Mouse (Mus musculus): ENCODE measurements around the gene Dip2c. TPM values are rescaled to one million over a fixed set of nuclear protein-coding genes. Genes with fewer than 3 reads are reported as not detected.

Gene Dip2c
- total RNA-seq, 1 experiment: 10.6 TPM

GRCm38 (mm10) chr13:9684153-9684923 is 408.0 kb downstream of the Dip2c start:
- no peak for TF ChIP-seq HCFC1 (IDR thresholded peaks at IDR 0.05; ENCODE audit: borderline replicate concordance, insufficient read depth, low read length)
- no peak for TF ChIP-seq MAFK (IDR thresholded peaks at IDR 0.05; ENCODE audit: insufficient read depth, low read depth, low read length)
- H3K4me1 ChIP-seq (ENCODE audit: control insufficient read depth in 2 of 2, insufficient read depth in 2 of 2, low read length in 2 of 2, poor library complexity in 1 of 2): no peaks in the 10 kb centered on the region
- in situ Hi-C loops (cut with MboI; ENCODE audit: low sequenced_read_pairs in 2 of 2, unreplicated experiment in 2 of 2): no loop called here
- H3K9ac ChIP-seq (ENCODE audit: insufficient read depth, low read depth, low read length, poor library complexity, severe bottlenecking): no peak overlapping the region
- no peak overlapping the region for H3K4me3 ChIP-seq (ENCODE audit: insufficient read depth in 1 of 2, low read depth in 1 of 2, low read length in 2 of 2, poor library complexity in 1 of 2, severe bottlenecking in 1 of 2)
- peaks cover 8% of the 10 kb centered on the region; the same call in 1 of the 2 replicates for H3K36me3 ChIP-seq (ENCODE audit: control insufficient read depth, insufficient read depth, low read length, poor library complexity, severe bottlenecking)
- no peak for DNase-seq (ENCODE audit: low read depth, low spot score)
- no peak overlapping the region for H3K27ac ChIP-seq (ENCODE audit: insufficient read depth, low read depth, low read length, poor library complexity, severe bottlenecking)
- H3K9me3 ChIP-seq (ENCODE audit: control insufficient read depth, insufficient read depth, low read depth, low read length): no peaks in the 10 kb centered on the region

GRCm38 (mm10) chr13:9686261-9686660 is 409.9 kb downstream of the Dip2c start:
- Histone ChIP-seq H3K4me3 (ENCODE audit: insufficient read depth in 1 of 2, low read depth in 1 of 2, low read length in 2 of 2, poor library complexity in 1 of 2, severe bottlenecking in 1 of 2) (no peak overlapping the region), H3K9me3 (ENCODE audit: control insufficient read depth, insufficient read depth, low read depth, low read length) (no peaks in the 10 kb centered on the region), H3K9ac (ENCODE audit: insufficient read depth, low read depth, low read length, poor library complexity, severe bottlenecking) (no peak overlapping the region), H3K4me1 (ENCODE audit: control insufficient read depth in 2 of 2, insufficient read depth in 2 of 2, low read length in 2 of 2, poor library complexity in 1 of 2) (no peaks in the 10 kb centered on the region), H3K36me3 (ENCODE audit: control insufficient read depth, insufficient read depth, low read length, poor library complexity, severe bottlenecking) (peaks cover 8% of the 10 kb centered on the region; the same call in 1 of the 2 replicates), H3K27ac (ENCODE audit: insufficient read depth, low read depth, low read length, poor library complexity, severe bottlenecking) (no peak overlapping the region)
- in situ Hi-C loops (cut with MboI; ENCODE audit: low sequenced_read_pairs in 2 of 2, unreplicated experiment in 2 of 2): no loop called here
- TF ChIP-seq ZC3H11A (IDR thresholded peaks at IDR 0.05; ENCODE audit: borderline replicate concordance, low read depth, low read length) (no peak), MAFK (IDR thresholded peaks at IDR 0.05; ENCODE audit: insufficient read depth, low read depth, low read length) (no peak), HCFC1 (IDR thresholded peaks at IDR 0.05; ENCODE audit: borderline replicate concordance, insufficient read depth, low read length) (no peak)
- DNase-seq (ENCODE audit: low read depth, low spot score): no peak

- H3K27ac ChIP-seq (ENCODE audit: insufficient read depth, low read depth, low read length, poor library complexity, severe bottlenecking): no peak overlapping the region
- no peak for DNase-seq (ENCODE audit: low read depth, low spot score)
- H3K4me3 ChIP-seq (ENCODE audit: insufficient read depth in 1 of 2, low read depth in 1 of 2, low read length in 2 of 2, poor library complexity in 1 of 2, severe bottlenecking in 1 of 2): no peak overlapping the region
- no peaks in the 10 kb centered on the region for H3K9me3 ChIP-seq (ENCODE audit: control insufficient read depth, insufficient read depth, low read depth, low read length)
- H3K9ac ChIP-seq (ENCODE audit: insufficient read depth, low read depth, low read length, poor library complexity, severe bottlenecking): no peak overlapping the region
- peaks cover 8% of the 10 kb centered on the region; the same call in 1 of the 2 replicates for H3K36me3 ChIP-seq (ENCODE audit: control insufficient read depth, insufficient read depth, low read length, poor library complexity, severe bottlenecking)
- TF ChIP-seq CHD2 (IDR thresholded peaks at IDR 0.05; ENCODE audit: low read depth, low read length) (no peak), HCFC1 (IDR thresholded peaks at IDR 0.05; ENCODE audit: borderline replicate concordance, insufficient read depth, low read length) (no peak), ZC3H11A (IDR thresholded peaks at IDR 0.05; ENCODE audit: borderline replicate concordance, low read depth, low read length) (no peak), MAFK (IDR thresholded peaks at IDR 0.05; ENCODE audit: insufficient read depth, low read depth, low read length) (no peak), ZNF384 (IDR thresholded peaks at IDR 0.05; ENCODE audit: low read depth, low read length) (no peak)
- H3K4me1 ChIP-seq (ENCODE audit: control insufficient read depth in 2 of 2, insufficient read depth in 2 of 2, low read length in 2 of 2, poor library complexity in 1 of 2): no peaks in the 10 kb centered on the region
- in situ Hi-C loops (cut with MboI; ENCODE audit: low sequenced_read_pairs in 2 of 2, unreplicated experiment in 2 of 2): no loop called here
These were observed 410.4 kb downstream of the Dip2c start for GRCm38 (mm10) chr13:9686765-9687164.

GRCm38 (mm10) chr13:9689366-9689765 is 413.0 kb downstream of the Dip2c start:
- Histone ChIP-seq H3K4me3 (ENCODE audit: insufficient read depth in 1 of 2, low read depth in 1 of 2, low read length in 2 of 2, poor library complexity in 1 of 2, severe bottlenecking in 1 of 2) (no peak overlapping the region), H3K36me3 (ENCODE audit: control insufficient read depth, insufficient read depth, low read length, poor library complexity, severe bottlenecking) (peaks cover 8% of the 10 kb centered on the region; the same call in 1 of the 2 replicates), H3K4me1 (ENCODE audit: control insufficient read depth in 2 of 2, insufficient read depth in 2 of 2, low read length in 2 of 2, poor library complexity in 1 of 2) (no peaks in the 10 kb centered on the region), H3K9me3 (ENCODE audit: control insufficient read depth, insufficient read depth, low read depth, low read length) (no peaks in the 10 kb centered on the region), H3K9ac (ENCODE audit: insufficient read depth, low read depth, low read length, poor library complexity, severe bottlenecking) (no peak overlapping the region), H3K27ac (ENCODE audit: insufficient read depth, low read depth, low read length, poor library complexity, severe bottlenecking) (no peak overlapping the region)
- in situ Hi-C loops (cut with MboI; ENCODE audit: low sequenced_read_pairs in 2 of 2, unreplicated experiment in 2 of 2): no loop called here
- no peak for TF ChIP-seq ZNF384 (IDR thresholded peaks at IDR 0.05; ENCODE audit: low read depth, low read length)
- no peak for DNase-seq (ENCODE audit: low read depth, low spot score)

GRCm38 (mm10) chr13:9692876-9693275 is 416.5 kb downstream of the Dip2c start:
- Histone ChIP-seq H3K9me3 (ENCODE audit: control insufficient read depth, insufficient read depth, low read depth, low read length) (no peaks in the 10 kb centered on the region), H3K4me3 (ENCODE audit: insufficient read depth in 1 of 2, low read depth in 1 of 2, low read length in 2 of 2, poor library complexity in 1 of 2, severe bottlenecking in 1 of 2) (no peak overlapping the region), H3K9ac (ENCODE audit: insufficient read depth, low read depth, low read length, poor library complexity, severe bottlenecking) (no peak overlapping the region), H3K27ac (ENCODE audit: insufficient read depth, low read depth, low read length, poor library complexity, severe bottlenecking) (no peak overlapping the region), H3K4me1 (ENCODE audit: control insufficient read depth in 2 of 2, insufficient read depth in 2 of 2, low read length in 2 of 2, poor library complexity in 1 of 2) (no peaks in the 10 kb centered on the region), H3K36me3 (ENCODE audit: control insufficient read depth, insufficient read depth, low read length, poor library complexity, severe bottlenecking) (peaks cover 8% of the 10 kb centered on the region; the same call in 1 of the 2 replicates)
- no peak for DNase-seq (ENCODE audit: low read depth, low spot score)
- in situ Hi-C loops (cut with MboI; ENCODE audit: low sequenced_read_pairs in 2 of 2, unreplicated experiment in 2 of 2): no loop called here
- TF ChIP-seq MAFK (IDR thresholded peaks at IDR 0.05; ENCODE audit: insufficient read depth, low read depth, low read length) (no peak), CHD2 (IDR thresholded peaks at IDR 0.05; ENCODE audit: low read depth, low read length) (no peak)

All from ES-E14 (cell line).